Mouse (Mus musculus): ENCODE measurements around the gene Hivep1. TPM values are rescaled to one million over a fixed set of nuclear protein-coding genes. Genes with fewer than 3 reads are reported as not detected.

Hivep1 gene
- polyA plus RNA-seq, 2 experiments, result 1.4 to 2.0 TPM

DNA sequence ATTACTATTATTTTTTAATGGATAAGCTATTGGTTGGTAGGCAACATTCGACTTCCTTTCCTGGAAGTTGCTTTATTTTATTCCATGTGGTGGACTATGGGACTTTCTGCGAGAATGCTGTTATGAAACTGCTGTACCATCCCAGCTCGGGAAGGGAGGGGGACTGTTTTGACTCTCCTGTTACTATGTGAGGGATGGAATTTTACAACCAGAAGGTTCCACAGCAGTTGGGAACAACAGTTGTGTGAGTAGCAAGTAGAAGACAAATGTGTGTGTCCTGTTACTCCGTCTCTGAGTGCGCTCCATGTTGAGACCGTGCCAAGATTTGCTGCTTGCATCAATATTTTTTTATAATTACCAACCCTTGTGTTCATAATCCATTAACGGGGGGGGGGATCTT, 8.4 kb upstream of the Hivep1 start:
- no peak for TF ChIP-seq CTCF (IDR thresholded peaks at IDR 0.05; ENCODE audit: low read depth)
- TF ChIP-seq EP300 (IDR thresholded peaks at IDR 0.05; ENCODE audit: low read depth), result no peak
- Histone ChIP-seq H3K27ac (no peak overlapping the region), H3K36me3 (replicated peaks; ENCODE audit: control insufficient read depth, insufficient read depth, low read depth) (no peaks in the 10 kb centered on the region), H3K4me1 (replicated peaks; ENCODE audit: control insufficient read depth in 2 of 2, insufficient read depth in 2 of 2, low read length in 1 of 2) (peaks cover 0 to 5% of the 10 kb centered on the region in 2 experiments; a peak in 2 of 4 replicates), H3K4me3 (ENCODE audit: insufficient read depth in 1 of 2, low read depth in 2 of 2, low read length in 2 of 2) (no peak overlapping the region), H3K9me3 (ENCODE audit: control insufficient read depth, low read length) (no peaks in the 10 kb centered on the region), H3K9ac (replicated peaks) (no peak overlapping the region), H3K27me3 (ENCODE audit: control insufficient read depth, insufficient read depth, low read length) (no peaks in the 10 kb centered on the region), H3K4me2 (ENCODE audit: low read depth) (no peak overlapping the region)
- ATAC-seq (ENCODE audit: insufficient read depth) (no peak), DNase-seq (ENCODE audit: low read depth in 3 of 3, low spot score in 3 of 3) (no peak)
- WGBS (ENCODE audit: insufficient replicate concordance), result 70% methylated on average over 7 of the region's 7 CpGs

- DNase-seq (ENCODE audit: low read depth in 3 of 3, low spot score in 3 of 3), result peak in 1 of 3 experiments; percentile 22
- TF ChIP-seq EP300 (IDR thresholded peaks at IDR 0.05; ENCODE audit: low read depth) (no peak), CTCF (IDR thresholded peaks at IDR 0.05; ENCODE audit: low read depth) (no peak)
- Histone ChIP-seq H3K27me3 (ENCODE audit: control insufficient read depth, insufficient read depth, low read length) (no peaks in the 10 kb centered on the region), H3K4me1 (replicated peaks; ENCODE audit: control insufficient read depth in 2 of 2, insufficient read depth in 2 of 2, low read length in 1 of 2) (peaks cover 13 to 15% of the 10 kb centered on the region in 2 experiments), H3K36me3 (replicated peaks; ENCODE audit: control insufficient read depth, insufficient read depth, low read depth) (no peaks in the 10 kb centered on the region), H3K9ac (replicated peaks) (peak overlapping the region; percentile 71), H3K4me2 (ENCODE audit: low read depth) (peak overlapping the region; percentile 96), H3K9me3 (ENCODE audit: control insufficient read depth, low read length) (no peaks in the 10 kb centered on the region), H3K4me3 (ENCODE audit: insufficient read depth in 1 of 2, low read depth in 2 of 2, low read length in 2 of 2) (peak overlapping the region; percentile 88 to 90), H3K27ac (0 out of 2 replicates have a peak overlapping the region, but pooled peaks have one; percentile 15)
- no peak for ATAC-seq (ENCODE audit: insufficient read depth)
- WGBS (ENCODE audit: insufficient replicate concordance), result 1% methylated on average over 47 of the region's 48 CpGs
Observed at GRCm38 (mm10) chr13:42048991-42049773, 2.6 kb upstream of the Hivep1 start.

- DNase-seq (ENCODE audit: low read depth in 3 of 3, low spot score in 3 of 3), result peak in 1 of 3 experiments; percentile 32
- ATAC-seq (ENCODE audit: insufficient read depth), result no peak
- Histone ChIP-seq H3K9me3 (ENCODE audit: control insufficient read depth, low read length) (no peaks in the 10 kb centered on the region), H3K4me1 (replicated peaks; ENCODE audit: control insufficient read depth in 2 of 2, insufficient read depth in 2 of 2, low read length in 1 of 2) (peaks cover 17 to 21% of the 10 kb centered on the region in 2 experiments), H3K4me2 (ENCODE audit: low read depth) (peak overlapping the region; percentile 96), H3K27ac (0 out of 2 replicates have a peak overlapping the region, but pooled peaks have one; percentile 15), H3K27me3 (ENCODE audit: control insufficient read depth, insufficient read depth, low read length) (no peaks in the 10 kb centered on the region), H3K4me3 (ENCODE audit: insufficient read depth in 1 of 2, low read depth in 2 of 2, low read length in 2 of 2) (peak overlapping the region; percentile 88 to 90), H3K36me3 (replicated peaks; ENCODE audit: control insufficient read depth, insufficient read depth, low read depth) (no peaks in the 10 kb centered on the region), H3K9ac (replicated peaks) (peak overlapping the region; percentile 71)
- under 1% methylated on average over 8 of the region's 8 CpGs for WGBS (ENCODE audit: insufficient replicate concordance)
- TF ChIP-seq CTCF (IDR thresholded peaks at IDR 0.05; ENCODE audit: low read depth) (no peak), EP300 (IDR thresholded peaks at IDR 0.05; ENCODE audit: low read depth) (no peak)
Observed at GRCm38 (mm10) chr13:42049774-42050125, 2.1 kb upstream of the Hivep1 start.

DNA sequence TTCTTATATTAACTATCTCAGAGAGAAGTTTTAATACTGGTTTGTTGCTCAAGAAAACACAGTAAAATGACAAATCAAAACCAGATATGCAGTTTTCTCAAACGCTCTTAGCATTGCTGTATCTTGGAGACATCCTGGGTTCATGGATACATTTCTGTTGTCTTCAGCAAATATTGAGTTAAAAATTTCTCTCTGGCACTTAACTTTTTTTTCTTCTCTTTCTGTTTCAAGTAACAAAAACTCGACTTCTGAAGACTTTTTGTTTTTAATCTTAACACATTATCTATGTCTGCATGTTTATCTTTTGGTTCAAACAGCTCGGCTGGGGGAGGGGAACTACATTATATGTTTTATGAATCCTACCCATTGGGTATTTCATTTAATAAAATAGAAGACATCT, 1.7 kb upstream of the Hivep1 start:
- ATAC-seq (ENCODE audit: insufficient read depth), result no peak
- H3K4me1 ChIP-seq (replicated peaks; ENCODE audit: control insufficient read depth in 2 of 2, insufficient read depth in 2 of 2, low read length in 1 of 2), result peaks cover 17 to 22% of the 10 kb centered on the region in 2 experiments
- 2% methylated on average over 3 of the region's 3 CpGs for WGBS (ENCODE audit: insufficient replicate concordance)
- H3K27ac ChIP-seq, result no peak overlapping the region; the same call in 1 of the 2 replicates
- H3K9ac ChIP-seq (replicated peaks), result peak overlapping the region; percentile 67
- H3K4me2 ChIP-seq (ENCODE audit: low read depth), result peak overlapping the region; percentile 96
- H3K4me3 ChIP-seq (ENCODE audit: insufficient read depth in 1 of 2, low read depth in 2 of 2, low read length in 2 of 2), result peak overlapping the region; percentile 88 to 90; a peak in 3 of 4 replicates
- H3K36me3 ChIP-seq (replicated peaks; ENCODE audit: control insufficient read depth, insufficient read depth, low read depth), result no peaks in the 10 kb centered on the region
- TF ChIP-seq CTCF (IDR thresholded peaks at IDR 0.05; ENCODE audit: low read depth) (no peak), EP300 (IDR thresholded peaks at IDR 0.05; ENCODE audit: low read depth) (no peak)
- no peaks in the 10 kb centered on the region for H3K27me3 ChIP-seq (ENCODE audit: control insufficient read depth, insufficient read depth, low read length)
- DNase-seq (ENCODE audit: low read depth in 3 of 3, low spot score in 3 of 3), result peak in 1 of 3 experiments; percentile 16
- no peaks in the 10 kb centered on the region for H3K9me3 ChIP-seq (ENCODE audit: control insufficient read depth, low read length)

DNA sequence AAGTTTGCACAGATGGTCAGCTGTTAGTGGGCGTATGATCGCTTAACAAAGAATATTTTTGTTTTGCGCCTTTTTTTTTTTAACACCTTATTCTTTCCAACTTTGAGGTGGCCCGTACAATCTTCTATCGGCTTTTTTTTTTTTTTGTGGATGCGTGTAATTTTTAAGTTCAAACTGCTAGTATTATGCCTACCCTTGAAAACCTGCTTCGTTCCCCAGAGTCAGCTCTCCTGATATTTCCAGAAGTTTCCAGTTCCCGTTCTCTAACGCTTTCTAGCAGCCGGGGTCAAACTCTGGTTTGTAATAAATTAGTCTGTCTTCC, 980 bp upstream of the Hivep1 start:
- under 1% methylated on average over 10 of the region's 10 CpGs for WGBS (ENCODE audit: insufficient replicate concordance)

More for the DNA sequence above, 980 bp upstream of the Hivep1 start:
- no peak for ATAC-seq (ENCODE audit: insufficient read depth)
- H3K9ac ChIP-seq (replicated peaks), result peak overlapping the region; percentile 67
- H3K4me3 ChIP-seq (ENCODE audit: insufficient read depth in 1 of 2, low read depth in 2 of 2, low read length in 2 of 2), result peak overlapping the region; percentile 84 to 90
- H3K4me1 ChIP-seq (replicated peaks; ENCODE audit: control insufficient read depth in 2 of 2, insufficient read depth in 2 of 2, low read length in 1 of 2), result peaks cover 17 to 22% of the 10 kb centered on the region in 2 experiments
- no peaks in the 10 kb centered on the region for H3K9me3 ChIP-seq (ENCODE audit: control insufficient read depth, low read length)
- no peak for DNase-seq (ENCODE audit: low read depth in 3 of 3, low spot score in 3 of 3)
- no peaks in the 10 kb centered on the region for H3K36me3 ChIP-seq (replicated peaks; ENCODE audit: control insufficient read depth, insufficient read depth, low read depth)
- no peaks in the 10 kb centered on the region for H3K27me3 ChIP-seq (ENCODE audit: control insufficient read depth, insufficient read depth, low read length)
- peak overlapping the region; percentile 77 for H3K27ac ChIP-seq
- TF ChIP-seq CTCF (IDR thresholded peaks at IDR 0.05; ENCODE audit: low read depth) (no peak), EP300 (IDR thresholded peaks at IDR 0.05; ENCODE audit: low read depth) (no peak)
- H3K4me2 ChIP-seq (ENCODE audit: low read depth), result peak overlapping the region; percentile 96
